Mouse (Mus musculus) C2C12 (cell line): ENCODE results near the gene Ube2l3.

Source experiments
- CEBPB ChIP-seq: IDR thresholded peaks from one replicate; pipeline ENCODE4 v1.6.1; 2011; ENCODE audit warnings: low read depth, mild to moderate bottlenecking, control low read depth, moderate library complexity
- CTCF ChIP-seq: IDR thresholded peaks from one replicate; pipeline ENCODE4 v1.5.1; 2011; ENCODE audit not compliant: control insufficient read depth, insufficient read depth, insufficient read length
- FOSL1 ChIP-seq: IDR thresholded peaks from one replicate; pipeline ENCODE4 v1.8.0; 2011; ENCODE audit warnings: mild to moderate bottlenecking, low read length; ENCODE audit not compliant: poor library complexity, insufficient read depth, severe bottlenecking
- MAX ChIP-seq: IDR thresholded peaks from one replicate; pipeline ENCODE4 v1.6.1; 2011; ENCODE audit warnings: mild to moderate bottlenecking, control low read depth
- MYOD1 ChIP-seq: IDR thresholded peaks from one replicate; pipeline ENCODE4 v1.6.1; 2011; ENCODE audit warnings: low read depth; ENCODE audit not compliant: control insufficient read depth, insufficient read length
- MYOG ChIP-seq: IDR thresholded peaks from one replicate; pipeline ENCODE4 v1.6.1; 2011; ENCODE audit not compliant: control insufficient read depth, insufficient read length; ENCODE audit errors: extremely low read depth
- USF1 ChIP-seq: IDR thresholded peaks from one replicate; pipeline ENCODE4 v1.6.1; 2011; ENCODE audit warnings: low read depth, mild to moderate bottlenecking, control low read depth, moderate library complexity

GRCm38 (mm10) chr16:17131191-17132088 is 71.0 kb downstream of the Ube2l3 start:
- TF ChIP-seq FOSL1 (no peak), CTCF (peak; percentile 29), MAX (no peak), USF1 (no peak), CEBPB (no peak), MYOD1 (no peak), MYOG (no peak)
